Mouse (Mus musculus) hematopoietic stem cell, adult 5-6 weeks (primary cell): ENCODE data around the gene Rtl10. TPM values are rescaled to one million over a fixed set of nuclear protein-coding genes. Genes with fewer than 3 reads are reported as not detected.

Experiments
- ATAC-seq, 2 experiments: fragments of 125-278 bp in 1 of 2; replicated peaks in 1 of 2; 2 replicates each; pipeline ENCODE4 v1.8.0; 2016 to 2017; ENCODE audit warnings: inconsistent platforms in 2 of 2, mild to moderate bottlenecking in 2 of 2, moderate number of reproducible peaks in 2 of 2, low read depth in 1 of 2, moderate TSS enrichment in 1 of 2; ENCODE audit not compliant: low FRiP score in 2 of 2, poor library complexity in 2 of 2, severe bottlenecking in 2 of 2, insufficient read depth in 1 of 2, low TSS enrichment in 1 of 2
- total RNA-seq: library from RNA; stranded (forward); fragments of 172-1452, 232-1000 nt; gene quantifications from 2 replicates; pipeline ENCODE4 v1.2.3, GENCODE M21; 2017

The Rtl10 gene
- total RNA-seq: 6.7 and 8.4 TPM in 2 replicates

- peak; percentile 81 to 91 for ATAC-seq
Measured at GRCm38 (mm10) chr16:18498558-18498990, at the start of gene Rtl10, which contains the start of gene Gnb1l. Gene Rtl10, plus strand, starts transcription at chr16:18498901. Gene Gnb1l, plus strand, starts transcription at chr16:18498713.

- ATAC-seq: no peak
Measured at GRCm38 (mm10) chr16:18449005-18449404, 49.7 kb upstream of the Rtl10 start.

GRCm38 (mm10) chr16:18451486-18452181 is 47.1 kb upstream of the Rtl10 start:
- ATAC-seq: no peak

GRCm38 (mm10) chr16:18452361-18452862 is 46.3 kb upstream of the Rtl10 start:
- ATAC-seq: no peak

GRCm38 (mm10) chr16:18453846-18454245 is 44.9 kb upstream of the Rtl10 start:
- ATAC-seq: no peak

- ATAC-seq: no peak
Measured at GRCm38 (mm10) chr16:18455407-18455806, 43.3 kb upstream of the Rtl10 start.

- no peak for ATAC-seq
Measured at GRCm38 (mm10) chr16:18458661-18459060, 40.0 kb upstream of the Rtl10 start.

- no peak for ATAC-seq
Measured at GRCm38 (mm10) chr16:18459335-18459954, 39.3 kb upstream of the Rtl10 start.

- peak; percentile 48 to 56; a peak in 2 of 4 replicates for ATAC-seq
Measured at GRCm38 (mm10) chr16:18459955-18460370, 38.7 kb upstream of the Rtl10 start.

- ATAC-seq: no peak
Measured at GRCm38 (mm10) chr16:18460826-18461225, 37.9 kb upstream of the Rtl10 start.

GRCm38 (mm10) chr16:18462031-18462430 is 36.7 kb upstream of the Rtl10 start:
- ATAC-seq: no peak

- ATAC-seq: no peak
Measured at GRCm38 (mm10) chr16:18462598-18462997, 36.1 kb upstream of the Rtl10 start.

- ATAC-seq: peak; percentile 33 to 54; a peak in 2 of 4 replicates
Measured at GRCm38 (mm10) chr16:18464271-18464670, 34.4 kb upstream of the Rtl10 start.

GRCm38 (mm10) chr16:18470829-18471228 is 27.9 kb upstream of the Rtl10 start:
- no peak for ATAC-seq

- ATAC-seq: no peak
Measured at GRCm38 (mm10) chr16:18471381-18471955, 27.2 kb upstream of the Rtl10 start.

- ATAC-seq: no peak
Measured at GRCm38 (mm10) chr16:18471976-18472375, 26.7 kb upstream of the Rtl10 start.

GRCm38 (mm10) chr16:18472416-18472815 is 26.3 kb upstream of the Rtl10 start:
- ATAC-seq: no peak

- no peak for ATAC-seq
Measured at GRCm38 (mm10) chr16:18472976-18473375, 25.7 kb upstream of the Rtl10 start.
